ENCODE assay signal across 26 mouse cellular contexts in the genomic region with DNA sequence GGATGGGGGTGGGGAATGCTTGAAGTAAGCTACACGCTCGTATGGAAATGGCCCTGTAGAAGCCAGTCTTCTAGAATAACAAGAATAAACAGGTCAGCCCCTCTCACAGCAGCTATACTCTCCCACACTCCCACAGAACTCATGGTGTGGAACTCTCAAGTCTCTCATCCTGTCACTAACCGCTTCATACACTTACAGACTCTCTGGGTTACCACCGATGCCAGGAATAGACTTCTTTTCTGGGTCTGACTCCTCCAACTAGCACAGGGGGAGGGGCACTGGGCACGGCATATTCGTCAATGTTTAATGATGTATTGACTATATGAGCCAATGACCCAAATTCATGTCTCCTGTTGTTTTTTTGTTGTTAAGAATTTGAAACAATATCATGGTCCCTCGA. TPM values are rescaled to one million over a fixed set of nuclear protein-coding genes. Genes with fewer than 3 reads are reported as not detected.
A peak's percentile ranks its signal among the peaks of the same experiment; 100 is the strongest.
DNase-seq lines count a peak whose midpoint lies in the region; ATAC-seq and TF ChIP-seq lines count a peak whose summit lies in the region.
"Had no signal": no experiment of that assay in that cellular context is flagged by ENCODE, and none has a peak within 500 bp of the region (broad histone marks: within the 10 kb centered on the region; RNA-seq: fewer than 3 reads in every experiment).

No protein-coding gene starts in this region.

- no peak overlapping the region for H3K9ac ChIP-seq in liver, adult 2 months (ENCODE audit: low read depth, low read length)
- no peak overlapping the region for H3K9ac ChIP-seq in liver, embryonic 12.5 days
- H3K9ac ChIP-seq: embryonic facial prominence, embryonic 13.5 days; forebrain, embryonic 12.5 days; hindbrain, embryonic 15.5 days; intestine, embryonic 15.5 days had no signal

- ATAC-seq in liver, embryonic 12.5 days = no peak
- ATAC-seq: intestine, embryonic 15.5 days had no signal

- H3K4me2 ChIP-seq in liver, embryonic 12.5 days = no peak overlapping the region
- H3K4me2 ChIP-seq: embryonic facial prominence, embryonic 13.5 days; forebrain, embryonic 12.5 days; hindbrain, embryonic 15.5 days; intestine, embryonic 15.5 days; midbrain, embryonic 11.5 days had no signal

- H3K36me3 ChIP-seq in liver, adult 2 months (ENCODE audit: control insufficient read depth, insufficient read depth, low read length) = no peaks in the 10 kb centered on the region
- no peaks in the 10 kb centered on the region for H3K36me3 ChIP-seq in liver, embryonic 12.5 days
- H3K36me3 ChIP-seq in splenic B cell, adult 2 months (ENCODE audit: control insufficient read depth, insufficient read depth, low read length, poor library complexity, severe bottlenecking) = no peaks in the 10 kb centered on the region
- H3K36me3 ChIP-seq: embryonic facial prominence, embryonic 13.5 days; forebrain, embryonic 12.5 days; heart, embryonic 10.5 days; hindbrain, embryonic 15.5 days; intestine, embryonic 15.5 days; limb, embryonic 10.5 days had no signal

- no peaks in the 10 kb centered on the region for H3K9me3 ChIP-seq in liver, embryonic 12.5 days (replicated peaks)
- H3K9me3 ChIP-seq: embryonic facial prominence, embryonic 13.5 days; forebrain, embryonic 12.5 days; heart, embryonic 10.5 days; hindbrain, embryonic 15.5 days; intestine, embryonic 15.5 days; limb, embryonic 10.5 days had no signal

- H3K79me2 ChIP-seq in liver, adult 2 months (ENCODE audit: control insufficient read depth, insufficient read depth, low read length) = no peaks in the 10 kb centered on the region

- H3K4me1 ChIP-seq in cerebellum, adult 2 months (ENCODE audit: control insufficient read depth, insufficient read depth, low read length) = peaks cover 48% of the 10 kb centered on the region
- no peaks in the 10 kb centered on the region for H3K4me1 ChIP-seq in liver, adult 2 months (ENCODE audit: control insufficient read depth, insufficient read depth, low read length)
- H3K4me1 ChIP-seq in liver, embryonic 12.5 days = peaks cover 12% of the 10 kb centered on the region

- DNase-seq in cerebellum, adult 9-10 months = peak; percentile 53
- DNase-seq in cerebellum, adult 2 months = no peak
- peak; percentile 39 for DNase-seq in liver, adult 2 months (ENCODE audit: extremely low read depth, low read depth, low spot score)
- DNase-seq in B cell, adult 2 months = peak; percentile 42 to 55
- peak; percentile 47 for DNase-seq in splenic B cell, adult 2 months (ENCODE audit: low read depth, low spot score)
- DNase-seq in urinary bladder, adult 2 months (ENCODE audit: low spot score) = no peak
- no peak for DNase-seq in cerebellum, postnatal 10 days
- DNase-seq: adrenal gland, postnatal 14 days; cerebellum, postnatal 25 days; gastrocnemius, postnatal 10 days; heart, postnatal 4 days; kidney, postnatal 4 days; layer of hippocampus, adult 9-11 months; liver; lung, adult 2 months; lung, postnatal 14 days; right cerebral cortex, postnatal 14 days had no signal

- WGBS in cerebellum, adult 2 months = 72% methylated on average over 7 of the region's 7 CpGs
- WGBS in liver, adult 2 months = 55% methylated on average over 7 of the region's 7 CpGs
- 71% methylated on average over 7 of the region's 7 CpGs for WGBS in liver, embryonic 12.5 days (ENCODE audit: insufficient replicate concordance)

- H3K27me3 ChIP-seq in cerebellum, adult 2 months (ENCODE audit: control insufficient read depth, insufficient read depth, low read length) = no peaks in the 10 kb centered on the region
- H3K27me3 ChIP-seq in liver, adult 2 months (ENCODE audit: control insufficient read depth, insufficient read depth, low read length) = no peaks in the 10 kb centered on the region; the same call in 1 of the 2 replicates
- peaks cover 17% of the 10 kb centered on the region for H3K27me3 ChIP-seq in liver, embryonic 12.5 days (replicated peaks)
- H3K27me3 ChIP-seq in splenic B cell, adult 2 months (ENCODE audit: control insufficient read depth, insufficient read depth, low read length, poor library complexity, severe bottlenecking) = no peaks in the 10 kb centered on the region
- H3K27me3 ChIP-seq: forebrain, embryonic 12.5 days; hindbrain, embryonic 15.5 days; intestine, embryonic 15.5 days had no signal

- H3K27ac ChIP-seq in cerebellum, adult 2 months (ENCODE audit: insufficient read depth, low read length) = no peak overlapping the region
- H3K27ac ChIP-seq in liver, adult 2 months (replicated peaks; ENCODE audit: insufficient read depth, low read depth, low read length) = no peak overlapping the region
- no peak overlapping the region for H3K27ac ChIP-seq in liver, embryonic 12.5 days
- H3K27ac ChIP-seq: embryonic facial prominence, embryonic 13.5 days; forebrain, embryonic 12.5 days; heart, embryonic 10.5 days; hindbrain, embryonic 15.5 days; intestine, embryonic 15.5 days; limb, embryonic 10.5 days had no signal

- no peak for TF ChIP-seq CTCF in cerebellum, adult 2 months (IDR thresholded peaks at IDR 0.05; ENCODE audit: borderline replicate concordance, insufficient read depth, low read depth, low read length)
- TF ChIP-seq CTCF in liver, adult 2 months (IDR thresholded peaks at IDR 0.05; ENCODE audit: low read depth, low read length) = no peak

- no peak for TF ChIP-seq POLR2A in cerebellum, adult 2 months (IDR thresholded peaks at IDR 0.05; ENCODE audit: borderline replicate concordance, insufficient read depth, low read length)
- no peak for TF ChIP-seq POLR2A in liver, adult 2 months (IDR thresholded peaks at IDR 0.05; ENCODE audit: extremely low read depth, insufficient read depth, low read length)

- no peak overlapping the region for H3K4me3 ChIP-seq in cerebellum, adult 2 months (replicated peaks; ENCODE audit: insufficient read depth, low read depth, low read length)
- no peak overlapping the region for H3K4me3 ChIP-seq in liver, adult 2 months (ENCODE audit: insufficient read depth, low read depth, low read length)
- H3K4me3 ChIP-seq in liver, embryonic 12.5 days = no peak overlapping the region
- H3K4me3 ChIP-seq: embryonic facial prominence, embryonic 13.5 days; erythroblast, embryonic 14.5 days; forebrain, embryonic 12.5 days; heart, embryonic 10.5 days; hindbrain, embryonic 15.5 days; intestine, embryonic 15.5 days; limb, embryonic 10.5 days had no signal

RNA-seq across cellular contexts. Expression of gene Cyfip2, which starts 5.9 kb away (rescaled TPM):
- polyA plus RNA-seq in cerebellum, adult 2 months (2012; rRNA removed) = 200 and 203 TPM in 2 replicates
- 0.55 and 1.5 TPM in 2 replicates for total RNA-seq in liver, adult 2 months (2014; rRNA removed)
- 0.71 and 0.73 TPM in 2 replicates for polyA plus RNA-seq in liver, adult 2 months (2012; rRNA removed)
- 4.9 TPM in 2 replicates for polyA plus RNA-seq in liver, embryonic 12.5 days (2016; fragmentation: Nextera tagmentation; extraction: Ambion mirVana)
- 5.1 and 8.1 TPM in 2 replicates for polyA plus RNA-seq in urinary bladder, adult 2 months (2012; rRNA removed)

Comparison
In these comparisons a context has a peak if more than half of its experiments do, and no peak if none do; other contexts are left out.
1. DNase-seq: peak in cerebellum, adult 9-10 months (single experiment), liver, adult 2 months (single experiment), B cell, adult 2 months (2 of 2) and splenic B cell, adult 2 months (single experiment); none in cerebellum, adult 2 months (0 of 2), urinary bladder, adult 2 months (single experiment) and cerebellum, postnatal 10 days (0 of 2).
2. RNA of gene Cyfip2, which starts 5.9 kb away (polyA plus RNA-seq): 200 to 203 TPM in cerebellum, adult 2 months; 5.1 to 8.1 TPM in urinary bladder, adult 2 months, 4.9 TPM in liver, embryonic 12.5 days and 0.71 to 0.73 TPM in liver, adult 2 months; every median in the first group is over 10 times any median in the second.